Mouse (Mus musculus): ENCODE data around the gene Gm10337.

GRCm38 (mm10) chr15:102546677-102547427 lies 43.3 kb downstream of the Gm10337 start:
- TF ChIP-seq CTCF (IDR thresholded peaks at IDR 0.05) (peak; percentile 18; the same call in 1 of the 2 replicates), EP300 (IDR thresholded peaks at IDR 0.05) (no peak)
